Mouse (Mus musculus) heart, postnatal 4 days (tissue): ENCODE results near the gene Uaca. TPM values are rescaled to one million over a fixed set of nuclear protein-coding genes. Genes with fewer than 3 reads are reported as not detected.

Experiments used
- DNase-seq: peaks from one replicate; pipeline ENCODE4 v3.0.0; 2021
- total RNA-seq, 2 experiments: library from RNA; stranded (reverse); gene quantifications; 2 replicates each; pipeline ENCODE4 v1.2.3; 2021

Gene Uaca
- 10 to 100 TPM; 47.4 to 49.2 TPM for total RNA-seq

DNA sequence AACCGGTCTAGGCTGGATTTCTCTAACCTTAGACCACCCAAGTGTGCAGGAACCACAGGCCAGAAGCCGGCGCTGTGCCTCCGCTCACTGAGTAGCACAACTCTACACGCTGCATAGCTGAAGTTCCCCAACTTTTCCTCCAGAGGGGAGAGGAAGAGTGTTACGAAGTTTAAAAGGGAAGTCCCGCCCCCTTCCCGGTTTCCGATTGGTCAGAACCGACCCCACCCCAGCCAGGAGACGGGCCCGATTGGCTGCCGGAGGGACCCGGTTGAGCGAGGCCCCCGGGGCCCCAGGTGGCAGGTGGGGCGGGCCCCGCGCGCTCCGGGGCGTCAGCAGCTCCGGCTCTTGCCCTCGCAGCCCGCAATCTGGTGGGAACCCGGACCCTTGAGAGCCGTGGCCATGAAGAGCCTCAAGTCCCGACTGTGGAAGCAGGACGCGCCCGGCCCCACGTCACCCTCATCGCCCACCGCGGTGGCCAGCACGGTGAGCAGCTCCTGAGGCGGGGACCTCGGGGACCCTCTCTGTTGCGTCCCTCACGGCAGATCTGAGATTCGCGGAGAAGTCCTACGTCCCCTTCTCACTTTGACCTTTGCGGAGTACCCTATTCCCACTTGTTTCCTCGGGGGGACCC lies at the start of gene Uaca:
Gene Uaca, plus strand, starts transcription at position 333 of the 631 bp plus-strand sequence.
- peak; percentile 97 for DNase-seq

DNA sequence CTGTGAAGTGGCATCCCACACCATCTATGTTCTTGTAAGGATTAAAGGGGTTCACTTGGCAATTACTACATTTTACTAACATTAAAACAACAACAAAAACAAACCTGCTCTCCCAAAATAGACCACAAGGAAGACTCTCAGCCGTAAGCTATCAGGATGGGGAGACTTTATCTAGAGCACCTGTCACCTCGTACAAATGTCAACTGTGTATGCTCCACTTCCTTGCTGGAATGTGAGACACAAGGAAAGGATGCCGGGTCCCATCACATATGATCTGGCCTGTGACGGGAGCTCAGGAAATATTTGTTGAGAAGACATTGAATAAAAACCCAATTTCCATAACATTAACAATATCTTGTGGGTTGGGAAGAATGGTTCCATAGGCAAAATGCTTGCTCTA lies 49.4 kb upstream of the Uaca start:
- DNase-seq = no peak

DNA sequence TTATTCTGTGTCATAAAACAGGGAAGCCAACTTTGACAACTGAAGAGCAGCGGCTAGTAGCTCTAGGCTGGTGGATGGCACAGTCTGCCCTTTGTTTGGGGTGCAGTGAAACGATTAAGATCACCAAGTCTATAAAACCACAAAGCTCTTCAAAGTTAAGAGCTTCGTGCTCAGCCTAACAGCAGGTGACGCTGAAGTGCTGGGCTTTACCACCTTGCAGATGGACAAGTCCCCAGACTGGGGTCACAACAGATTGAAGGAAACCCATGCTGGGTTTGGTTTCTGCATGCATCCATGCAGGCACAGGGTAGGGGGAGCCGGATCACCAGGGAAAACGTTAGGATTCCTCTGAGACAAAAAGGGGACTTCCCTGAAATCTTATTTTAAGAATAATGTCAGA lies 47.8 kb upstream of the Uaca start:
- no peak for DNase-seq

DNA sequence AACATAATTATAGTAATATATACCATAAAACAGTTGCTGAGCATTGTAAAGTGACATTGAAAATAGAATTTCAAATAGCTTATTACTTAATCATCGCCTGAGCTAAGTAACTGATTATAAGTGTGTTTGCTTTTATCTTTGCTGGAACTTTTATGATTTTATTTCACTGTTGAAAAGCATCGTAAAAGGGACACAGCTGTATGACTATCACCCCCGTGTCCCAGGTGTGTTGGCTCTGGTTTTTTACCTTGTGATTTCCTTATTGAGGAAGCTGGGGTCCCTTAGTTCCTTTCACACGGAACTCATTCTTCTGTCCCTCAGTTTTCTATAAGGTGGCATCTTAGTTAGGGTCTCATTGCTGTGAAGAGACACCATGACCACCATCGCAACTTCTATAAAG lies 46.7 kb upstream of the Uaca start:
- no peak for DNase-seq

DNA sequence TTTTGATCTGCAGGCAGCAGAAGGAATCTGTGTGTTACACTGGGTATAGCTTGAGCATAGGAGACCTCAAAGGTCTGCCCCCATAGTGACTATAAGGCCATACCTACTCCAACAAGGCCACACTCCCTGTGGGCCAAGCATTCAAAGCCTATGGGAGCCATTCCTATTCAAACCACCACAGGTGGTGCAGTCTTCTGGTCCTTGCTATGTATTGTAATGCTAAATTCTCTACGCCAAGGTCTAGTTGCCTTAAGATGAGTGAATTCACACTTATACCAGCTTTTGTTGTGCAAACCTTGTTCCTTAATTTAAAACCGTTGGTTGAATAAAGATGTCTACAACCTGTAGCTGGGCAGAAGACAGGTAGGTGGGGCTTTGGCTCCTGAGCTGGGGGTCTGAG lies 46.2 kb upstream of the Uaca start:
- no peak for DNase-seq

DNA sequence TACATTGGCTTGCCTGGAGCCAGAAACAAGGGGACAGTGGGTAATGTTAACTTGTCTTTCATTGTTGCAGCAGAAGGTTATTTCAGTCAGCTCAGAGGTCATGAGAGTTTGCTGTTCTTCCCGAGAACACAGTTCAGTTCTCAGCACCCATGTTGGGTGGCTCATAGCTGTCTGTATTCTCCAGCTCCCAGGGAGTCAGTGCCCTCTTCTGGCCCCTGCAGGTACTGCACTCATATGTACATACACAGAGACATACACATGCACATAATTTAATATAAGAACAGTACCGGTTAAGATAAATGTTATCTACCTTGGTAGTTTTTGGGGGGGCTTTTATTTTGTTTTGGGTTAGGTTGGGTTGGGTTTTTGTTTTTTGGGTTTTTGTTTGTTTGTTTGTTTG lies 45.2 kb upstream of the Uaca start:
- no peak for DNase-seq

DNA sequence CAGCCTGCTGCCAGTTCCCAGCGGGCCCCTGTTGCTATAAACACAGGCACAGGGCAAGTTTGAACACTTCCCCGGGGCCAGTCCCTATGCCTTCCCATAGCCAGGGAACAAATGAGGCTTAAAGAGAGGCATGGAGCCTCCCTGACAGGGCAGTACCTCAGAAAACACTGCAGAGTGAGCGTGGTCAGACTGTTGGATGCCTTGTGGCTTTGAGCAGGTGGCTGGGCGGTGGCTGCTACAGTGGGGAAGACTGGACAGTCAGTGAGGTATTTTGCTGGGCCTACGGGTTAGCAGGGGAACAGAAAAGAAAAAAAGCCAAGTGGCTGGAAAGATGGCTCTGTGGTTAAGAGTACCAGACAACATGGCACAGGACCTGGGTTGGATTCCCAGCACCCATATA lies 43.2 kb upstream of the Uaca start:
- no peak for DNase-seq

DNA sequence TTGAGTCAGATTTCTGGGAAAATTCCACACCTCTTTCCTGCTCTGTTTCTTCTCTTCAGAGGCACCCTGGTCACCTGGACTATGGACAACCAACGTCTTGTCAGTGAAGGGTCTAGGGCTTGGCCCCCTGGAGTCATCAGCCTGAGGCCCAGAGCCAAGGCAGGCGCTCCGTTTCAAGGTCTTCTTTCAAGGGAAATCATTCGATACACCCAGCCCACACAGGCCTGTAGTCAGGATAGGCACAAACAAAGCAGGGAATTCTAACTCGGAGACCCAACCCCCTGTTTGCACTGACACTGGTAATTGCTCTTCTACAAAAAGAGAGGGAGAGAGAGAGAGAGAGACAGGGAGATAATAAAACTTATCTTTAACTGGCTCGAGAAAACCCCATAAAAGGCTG lies 42.4 kb upstream of the Uaca start:
- DNase-seq = no peak

DNA sequence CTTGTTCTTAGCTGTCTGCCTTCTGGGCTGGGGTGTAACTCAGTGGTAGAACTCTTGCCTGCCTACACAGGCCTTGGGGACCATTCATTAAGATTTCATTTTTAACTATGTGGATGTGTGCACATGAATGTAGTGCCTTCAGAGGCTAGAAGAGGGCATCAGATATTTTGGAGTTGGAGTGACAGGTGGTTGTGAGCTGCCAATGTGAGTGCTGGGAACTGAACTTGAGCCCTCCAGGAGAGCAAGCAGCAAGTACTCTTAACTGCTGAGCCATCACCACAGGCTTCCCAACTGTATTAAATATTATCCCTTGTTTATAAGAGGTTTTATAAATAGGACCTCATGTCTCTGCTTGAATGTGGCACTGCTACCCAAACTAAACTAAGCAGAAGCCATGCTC lies 41.7 kb upstream of the Uaca start:
- no peak for DNase-seq

DNA sequence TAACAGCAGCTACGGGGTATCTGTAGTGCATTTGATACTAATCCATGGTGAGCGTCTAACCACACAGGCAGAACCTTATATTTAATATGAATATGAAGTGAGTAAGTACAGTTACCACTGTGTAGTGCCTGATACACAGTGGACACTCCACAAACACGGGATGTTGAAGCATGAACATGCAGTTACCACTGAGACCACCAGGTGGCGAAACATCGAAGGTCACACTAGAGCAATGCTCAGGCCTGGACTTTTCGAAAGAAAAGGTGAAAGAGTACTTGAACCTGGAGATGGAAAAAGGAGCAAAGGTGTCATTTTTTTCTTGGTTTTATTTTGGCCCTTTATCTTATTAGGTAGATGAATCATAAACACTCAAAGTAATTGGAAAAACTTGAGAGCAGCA lies 38.1 kb upstream of the Uaca start:
- DNase-seq = peak; percentile 86

DNA sequence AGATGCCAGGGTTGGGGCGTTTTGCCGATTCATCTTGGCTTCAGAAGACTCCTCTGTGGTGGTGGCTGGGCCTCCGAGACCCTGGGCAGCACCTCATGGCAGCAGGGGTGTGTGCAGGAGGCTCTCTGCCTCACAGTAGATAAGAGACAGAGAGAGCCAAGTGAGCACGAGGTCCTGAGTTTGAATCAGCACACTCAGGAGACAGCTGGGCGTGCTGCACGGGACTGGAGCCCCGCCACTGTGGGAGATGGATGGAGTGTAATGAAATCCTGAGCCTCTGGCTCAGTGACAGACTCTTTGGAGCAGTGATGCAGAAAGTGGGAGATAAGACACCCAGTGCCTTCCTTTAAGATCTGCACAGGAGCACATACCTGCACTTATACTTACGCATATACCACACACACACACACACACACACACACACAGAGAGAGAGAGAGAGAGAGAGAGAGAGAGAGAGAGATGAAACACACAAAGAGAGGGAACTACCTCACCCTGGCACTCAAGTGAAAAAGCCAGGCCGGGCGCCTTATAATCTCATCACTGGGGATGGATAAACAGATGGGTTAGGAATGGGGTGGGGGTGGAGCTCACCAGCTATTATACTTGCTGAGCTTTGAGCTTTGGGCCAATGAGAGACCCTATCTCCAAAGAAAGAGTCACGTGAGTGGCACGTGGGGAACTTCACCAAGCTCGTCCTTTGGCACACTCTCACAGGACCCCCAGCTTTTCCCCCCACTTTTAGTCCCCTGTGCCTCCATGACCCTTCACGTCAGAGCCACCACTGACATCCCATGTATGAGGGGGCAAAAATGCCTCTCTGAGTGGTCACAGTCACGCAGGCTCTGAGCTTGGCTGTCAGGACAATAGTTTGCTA lies 37.2 kb upstream of the Uaca start:
- peak; percentile 20 for DNase-seq

DNA sequence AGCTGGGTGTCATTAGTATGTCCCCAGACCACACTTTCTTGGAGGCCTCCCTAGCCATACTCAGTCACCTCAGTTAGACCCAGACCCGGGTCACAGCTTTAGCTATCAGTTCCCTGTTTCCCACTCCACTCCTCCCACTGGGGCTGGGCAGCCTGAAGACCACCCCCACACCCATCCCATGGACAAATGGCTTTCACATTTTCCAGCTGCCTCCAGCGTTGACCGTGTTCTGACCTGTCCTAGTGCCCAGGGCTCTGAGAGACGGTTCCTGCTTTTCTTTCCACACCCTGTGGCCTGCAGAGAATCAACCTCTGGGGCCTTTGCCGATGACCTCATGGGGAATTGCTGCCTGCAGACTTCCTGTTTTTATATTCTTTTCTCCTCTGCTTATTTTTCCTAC lies 36.5 kb upstream of the Uaca start:
- peak; percentile 65 for DNase-seq

DNA sequence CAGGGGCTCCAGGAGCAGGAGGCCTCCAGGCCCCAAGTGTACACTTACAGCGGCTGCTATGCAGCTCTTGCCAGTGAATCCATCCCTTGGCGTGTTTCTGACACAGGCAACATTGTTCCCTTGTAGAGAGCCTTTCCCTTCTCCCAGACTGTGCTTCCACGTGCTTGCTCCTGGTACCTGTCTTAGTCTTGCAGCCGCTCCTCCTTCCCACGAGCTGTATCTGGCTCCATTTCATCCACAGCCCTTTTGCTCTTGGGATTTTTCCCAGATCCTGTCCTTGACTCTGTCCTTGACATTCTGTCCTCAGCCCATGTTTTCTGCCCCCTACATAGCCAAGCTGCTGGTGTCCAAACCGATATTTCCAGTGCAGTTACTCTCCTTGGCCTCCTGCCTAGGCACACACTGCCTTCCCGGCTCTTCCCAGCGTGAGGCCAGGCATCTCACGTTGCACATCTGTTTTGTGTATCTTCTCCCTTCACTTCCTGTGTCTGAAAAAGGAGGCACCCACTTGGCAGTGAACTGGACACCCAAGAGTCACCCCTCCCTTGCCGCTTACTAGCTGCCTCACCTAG lies 34.8 kb upstream of the Uaca start:
- DNase-seq = peak; percentile 60

DNA sequence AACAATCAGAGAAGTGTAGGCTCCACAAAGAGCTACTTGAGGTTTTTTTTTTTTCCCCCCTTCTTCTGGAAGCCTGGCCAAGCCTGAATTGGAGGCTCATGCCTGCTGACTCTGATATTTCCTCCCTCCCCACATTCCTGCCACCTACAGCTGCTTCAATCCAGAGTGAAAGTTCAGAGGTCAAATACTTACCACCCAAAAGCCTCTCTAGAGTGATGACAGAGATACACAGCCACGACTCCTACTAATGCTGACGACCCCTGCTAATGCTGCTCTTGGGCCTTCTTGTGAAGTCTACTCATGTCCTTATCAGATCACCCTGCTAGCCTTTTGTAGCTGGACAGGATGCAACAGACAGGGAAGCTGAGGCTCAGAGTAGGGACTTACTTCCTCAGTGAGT lies 29.2 kb upstream of the Uaca start:
- no peak for DNase-seq

DNA sequence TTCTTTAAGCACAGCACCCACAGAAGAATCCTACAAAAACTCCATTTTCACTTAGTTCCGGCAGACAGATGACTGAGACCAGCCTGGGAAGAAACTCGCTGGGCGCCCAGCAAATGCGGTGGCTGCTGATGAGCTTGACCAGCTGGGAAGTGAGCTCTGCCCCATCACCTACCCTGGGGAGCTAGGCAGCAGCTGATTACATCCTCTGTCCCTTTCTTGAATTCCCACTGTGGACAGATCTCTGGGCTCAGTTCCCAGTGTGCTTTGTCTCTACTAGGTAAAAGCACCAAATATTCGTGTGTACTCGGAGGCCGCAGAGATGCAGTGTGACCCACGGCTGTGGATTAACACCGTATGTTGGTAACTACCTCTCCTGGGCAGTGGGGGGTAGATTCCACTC lies 25.9 kb upstream of the Uaca start:
- DNase-seq = peak; percentile 49

DNA sequence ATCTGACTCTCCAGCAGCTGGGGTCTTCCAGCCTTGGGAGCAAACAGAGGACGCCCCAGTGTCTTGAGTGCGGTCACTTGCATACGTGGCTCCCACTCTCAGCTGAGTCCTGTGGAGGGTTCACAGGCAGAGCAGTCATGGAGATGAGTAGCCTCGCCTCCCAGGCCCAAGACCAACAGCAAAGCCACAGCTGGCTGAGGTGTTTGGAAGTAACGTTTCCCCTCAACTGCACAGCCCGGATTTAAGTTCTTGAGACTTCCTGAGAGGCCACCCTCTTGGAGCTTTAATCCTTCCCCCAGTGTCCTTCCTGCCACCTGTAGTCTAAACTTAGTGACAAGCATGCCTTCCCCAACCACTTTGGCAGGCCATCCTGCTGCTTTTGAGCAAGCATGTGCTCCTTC lies 24.6 kb upstream of the Uaca start:
- DNase-seq = peak; percentile 16

DNA sequence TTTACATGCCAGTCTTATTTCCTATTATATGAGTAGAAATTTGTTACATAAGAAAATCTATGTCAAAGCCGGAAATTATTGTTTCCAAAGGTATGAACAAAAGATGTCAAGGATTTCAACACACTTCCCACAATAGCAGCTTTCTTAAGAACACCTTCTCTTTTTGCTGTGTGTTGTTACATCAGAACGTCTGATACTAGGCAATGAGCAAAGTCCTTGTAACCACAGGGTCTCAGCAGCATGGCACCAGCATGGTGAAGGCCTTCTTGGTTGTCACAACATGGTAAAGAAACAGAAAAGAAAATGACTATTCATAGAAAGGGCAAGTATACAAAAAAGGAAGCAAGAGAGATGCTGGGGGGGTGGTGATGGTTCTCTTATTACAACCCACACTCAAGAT lies 20.6 kb upstream of the Uaca start:
- DNase-seq = no peak

DNA sequence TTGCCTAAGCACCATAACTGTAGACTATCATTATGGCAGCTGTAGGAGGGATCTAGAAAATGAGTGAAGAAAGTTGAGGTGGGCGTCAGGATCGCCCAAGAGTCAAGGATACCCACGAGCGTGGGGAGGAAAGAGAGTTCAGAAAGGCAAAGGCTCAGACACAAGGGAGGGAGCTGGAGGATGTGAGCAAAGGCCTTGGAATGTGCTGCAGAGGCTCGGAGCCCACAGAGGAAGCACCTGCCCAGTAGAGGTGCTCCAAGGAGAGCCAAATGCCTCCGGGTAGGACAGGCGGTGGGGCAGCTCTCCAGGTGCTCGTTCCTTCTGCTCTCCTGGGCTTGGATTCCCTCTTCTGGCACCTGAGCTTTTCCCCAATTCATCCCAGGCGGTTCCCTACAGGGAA lies 17.4 kb upstream of the Uaca start:
- DNase-seq = no peak

DNA sequence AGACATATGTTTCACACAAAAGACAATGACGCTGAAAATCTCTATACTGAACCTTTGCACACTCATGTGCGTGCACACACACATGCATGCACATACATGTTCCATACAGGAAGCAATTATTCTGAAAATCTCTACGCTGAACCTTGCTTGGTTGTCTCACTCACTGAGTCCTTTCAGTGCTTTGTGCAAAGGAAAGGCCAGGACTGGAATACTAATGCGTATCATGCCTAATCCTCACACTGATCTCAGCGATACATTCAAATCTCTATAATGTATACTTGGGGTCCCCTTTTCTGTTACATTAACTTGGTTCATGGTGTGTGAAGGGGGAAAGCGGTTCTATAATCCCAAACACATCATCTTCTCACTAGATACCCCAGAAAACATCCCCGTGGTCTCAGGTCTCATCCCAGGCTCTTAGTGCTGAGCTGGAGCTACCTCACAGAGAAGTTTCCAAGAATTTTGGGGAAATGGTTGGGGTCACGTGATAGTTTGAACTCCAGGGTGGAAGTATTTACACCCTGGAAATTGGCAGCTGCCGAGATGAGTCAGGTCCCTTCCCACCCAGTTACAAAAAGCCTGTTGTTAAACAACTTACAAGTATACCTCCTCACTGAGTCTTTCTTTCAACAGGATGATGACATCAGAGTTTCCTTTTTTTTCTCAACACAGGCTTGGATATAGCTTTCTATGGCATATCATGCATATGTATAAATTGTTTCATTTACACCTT lies 12.1 kb upstream of the Uaca start:
- no peak for DNase-seq

DNA sequence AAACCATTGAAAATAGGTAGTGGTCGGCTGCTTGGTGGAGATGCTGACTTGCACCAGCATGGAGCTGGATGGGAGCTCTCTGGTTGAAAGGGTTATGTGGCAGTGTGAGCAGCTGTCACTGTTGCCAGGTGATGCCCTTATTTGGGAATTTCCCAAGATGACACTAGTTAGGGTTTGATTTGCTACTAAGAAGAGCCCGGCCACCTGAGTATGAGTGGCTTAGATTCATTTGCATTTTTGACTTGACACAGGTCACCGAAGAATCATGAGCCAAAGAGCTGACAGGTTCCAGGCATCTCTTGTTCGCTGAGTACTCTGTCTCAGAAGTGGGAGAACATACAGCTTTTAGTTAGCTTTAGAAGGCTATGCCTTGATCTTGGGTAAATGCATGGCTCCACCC lies 9.3 kb upstream of the Uaca start:
- no peak for DNase-seq

DNA sequence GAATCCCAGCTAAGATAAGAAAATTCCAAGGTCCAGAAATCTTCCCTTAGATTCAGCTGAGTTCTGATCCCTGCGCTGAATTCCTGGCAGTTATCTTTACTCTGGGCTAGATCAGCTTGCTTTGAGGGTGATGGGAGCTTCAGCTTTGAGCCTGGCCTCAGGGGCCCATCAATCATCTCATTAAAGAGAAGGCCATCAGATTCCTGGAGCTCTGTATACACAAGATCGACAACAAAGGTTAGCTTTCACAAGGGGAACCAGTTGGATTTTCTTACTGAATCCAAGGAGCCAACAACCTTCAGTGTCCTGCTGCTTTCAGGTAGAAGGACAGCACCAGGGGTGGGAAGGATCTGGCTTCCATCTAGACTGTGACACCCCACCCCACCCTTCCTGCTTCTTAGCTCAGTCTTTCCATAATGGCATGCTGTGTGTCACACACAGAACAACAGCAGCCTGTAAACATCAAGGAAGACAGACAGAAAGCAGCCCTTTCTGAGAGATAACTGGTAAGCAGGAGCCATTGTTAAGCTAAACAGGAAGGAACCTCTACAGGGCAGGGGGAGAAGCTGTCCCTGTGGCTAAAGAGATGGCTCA lies 6.7 kb upstream of the Uaca start:
- no peak for DNase-seq

DNA sequence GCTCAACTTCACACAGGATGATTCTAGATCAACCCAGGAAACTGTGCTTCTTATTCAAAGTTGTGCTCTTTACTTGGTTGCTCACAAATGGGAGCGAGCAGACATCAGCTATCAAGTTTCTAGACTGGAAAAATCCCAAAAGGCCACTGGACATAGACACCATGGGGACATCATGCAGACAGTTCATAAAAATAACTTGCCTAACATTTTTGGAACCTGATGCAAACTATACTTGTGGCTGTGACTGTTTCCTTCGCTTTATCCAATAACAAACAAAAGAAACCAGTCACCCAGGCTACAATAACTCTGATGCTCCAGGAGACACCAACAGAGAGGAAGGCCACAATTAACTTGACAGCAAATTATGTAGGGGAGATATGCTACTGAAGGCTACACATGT lies 4.1 kb upstream of the Uaca start:
- DNase-seq = no peak

DNA sequence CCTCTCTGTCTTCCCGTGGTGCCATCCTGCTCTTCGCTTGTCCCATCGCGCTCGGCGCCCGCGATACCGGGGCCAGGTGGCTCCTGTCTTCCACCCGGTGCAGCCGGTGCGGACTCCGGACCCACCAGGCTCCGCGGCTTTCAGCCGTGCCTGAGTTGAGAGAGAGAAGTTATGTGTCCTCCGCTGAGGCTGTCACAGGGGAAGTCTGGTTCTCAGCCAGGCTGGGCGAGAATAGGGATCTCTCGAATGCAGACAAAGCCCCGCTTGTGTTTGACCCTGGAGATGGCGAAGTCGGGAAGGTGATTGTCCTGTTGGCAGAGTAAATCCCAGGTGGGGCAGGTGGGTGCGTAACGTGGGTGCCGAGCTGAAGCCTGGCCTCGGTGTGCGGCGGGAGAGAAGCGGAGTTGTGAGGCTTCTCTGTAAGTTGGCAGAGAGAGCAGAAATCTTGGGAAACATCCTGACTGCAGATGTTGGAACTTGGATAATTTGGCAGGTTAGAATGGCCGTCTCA lies 554 bp downstream of the Uaca start:
- peak; percentile 63 for DNase-seq
